Mouse (Mus musculus): ENCODE measurements at regions not wholly inside any gene's neighbourhood (a gene's known extent, or its start where the extent isn't known, plus 50 kb on each side); places are given as distances from the start of the nearest gene placed in this dataset.

DNA sequence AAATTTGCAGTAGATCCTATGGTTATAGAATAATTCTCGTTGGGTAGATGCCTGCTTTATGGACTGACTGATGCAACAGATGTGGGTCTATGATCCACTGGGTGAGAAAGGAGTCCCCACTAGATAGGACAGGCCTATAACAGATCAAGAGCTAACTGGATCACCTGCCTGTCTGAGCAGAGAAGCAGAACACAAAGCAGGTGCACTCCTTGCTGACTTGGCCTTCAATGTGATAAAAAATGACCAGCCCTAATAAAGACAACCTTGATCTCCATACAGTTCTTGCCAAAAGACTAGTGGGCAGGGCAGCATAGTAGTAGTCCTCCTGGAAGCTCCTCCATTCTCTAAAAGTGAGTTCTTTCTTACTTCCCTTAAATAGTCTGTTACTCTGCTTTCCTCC, 109.6 kb upstream of the Abcb5 start:
- no peak for TF ChIP-seq POLR2A (IDR thresholded peaks at IDR 0.05; ENCODE audit: insufficient read depth, low read length)
- no peak for TF ChIP-seq CTCF (IDR thresholded peaks at IDR 0.05; ENCODE audit: low read depth, low read length)
- no peak for TF ChIP-seq EP300 (IDR thresholded peaks at IDR 0.05; ENCODE audit: insufficient read depth, low read depth, low read length)

Data from ES-Bruce4 (cell line).